Mouse (Mus musculus) cerebellum, adult 2 months (tissue): ENCODE results near the gene Ebf1. TPM values are rescaled to one million over a fixed set of nuclear protein-coding genes. Genes with fewer than 3 reads are reported as not detected.

Source experiments
- DNase-seq, 2 experiments: peaks; one replicate each; pipeline ENCODE4 v3.0.0; 2021
- H3K27ac ChIP-seq: fragments of 200-500 bp; 2 replicates; pipeline ENCODE4 v1.5.1; 2012; ENCODE audit warnings: low read length, control low read depth, inconsistent platforms; ENCODE audit not compliant: insufficient read depth
- H3K27me3 ChIP-seq: fragments of 200-500 bp; 2 replicates; pipeline ENCODE4 v1.6.1; 2012; ENCODE audit warnings: inconsistent platforms, mild to moderate bottlenecking, low read length, moderate library complexity; ENCODE audit not compliant: control insufficient read depth, insufficient read depth
- H3K4me1 ChIP-seq: fragments of 200-500 bp; 2 replicates; pipeline ENCODE4 v1.6.1; 2011; ENCODE audit warnings: low read length; ENCODE audit not compliant: control insufficient read depth, insufficient read depth
- H3K4me3 ChIP-seq: fragments of 200-500 bp; replicated peaks from 2 replicates; pipeline ENCODE3; 2011; ENCODE audit warnings: mild to moderate bottlenecking, low read depth, low read length, control low read depth; ENCODE audit not compliant: insufficient read depth
- CTCF ChIP-seq: fragments of 200-500 bp; IDR thresholded peaks from 2 replicates; pipeline ENCODE4 v1.5.1; 2011; ENCODE audit warnings: low read depth, mild to moderate bottlenecking, control low read depth, low read length, moderate library complexity, borderline replicate concordance; ENCODE audit not compliant: insufficient read depth
- POLR2A ChIP-seq: fragments of 200-500 bp; IDR thresholded peaks from 2 replicates; pipeline ENCODE4 v1.6.1; 2011; ENCODE audit warnings: low read length, control low read depth, borderline replicate concordance; ENCODE audit not compliant: insufficient read depth
- WGBS: fragments of 180-500 bp; shearing (Covaris S2); methylation state at CpG from one replicate; pipeline ENCODE4 v1.1.7; 2018; 5-methylcytosine and 5-hydroxymethylcytosine counted together
- polyA plus RNA-seq: library from polyadenylated mRNA; depleted of rRNA; stranded (reverse); fragments of >200 nt; gene quantifications from 2 replicates; pipeline ENCODE4 v1.2.3, GENCODE M21; 2012

The Ebf1 gene
- polyA plus RNA-seq, 1 experiment, result 24.9 TPM

- TF ChIP-seq CTCF (no peak), POLR2A (no peak)
- DNase-seq, result no peak
- Histone ChIP-seq H3K4me1 (no peaks in the 10 kb centered on the region), H3K27ac (no peak overlapping the region), H3K4me3 (no peak overlapping the region), H3K27me3 (no peaks in the 10 kb centered on the region)
- 96% methylated on average over 5 of the region's 5 CpGs for WGBS
These were observed 86.8 kb downstream of the Ebf1 start for GRCm38 (mm10) chr11:44703951-44704350.

- WGBS, result 88% methylated on average over 1 of the region's 1 CpGs
- DNase-seq, result no peak
- Histone ChIP-seq H3K4me1 (no peaks in the 10 kb centered on the region), H3K27me3 (no peaks in the 10 kb centered on the region), H3K4me3 (no peak overlapping the region), H3K27ac (no peak overlapping the region)
- TF ChIP-seq CTCF (no peak), POLR2A (no peak)
These were observed 88.7 kb downstream of the Ebf1 start for GRCm38 (mm10) chr11:44705811-44706210.

GRCm38 (mm10) chr11:44706386-44706785 is 89.3 kb downstream of the Ebf1 start:
- Histone ChIP-seq H3K27ac (no peak overlapping the region), H3K4me3 (no peak overlapping the region), H3K27me3 (no peaks in the 10 kb centered on the region), H3K4me1 (no peaks in the 10 kb centered on the region)
- 86% methylated on average over 2 of the region's 2 CpGs for WGBS
- DNase-seq, result no peak
- no peak for TF ChIP-seq POLR2A
- TF ChIP-seq CTCF, result no peak

GRCm38 (mm10) chr11:44707381-44708289 is 90.5 kb downstream of the Ebf1 start:
- no peak for DNase-seq
- TF ChIP-seq CTCF (no peak), POLR2A (no peak)

GRCm38 (mm10) chr11:44708290-44708685 is 91.2 kb downstream of the Ebf1 start:
- TF ChIP-seq POLR2A (no peak), CTCF (no peak)
- 90% methylated on average over 6 of the region's 6 CpGs for WGBS
- H3K27me3 ChIP-seq, result no peaks in the 10 kb centered on the region
- no peak overlapping the region for H3K27ac ChIP-seq
- no peak for DNase-seq
- H3K4me1 ChIP-seq, result no peaks in the 10 kb centered on the region
- no peak overlapping the region for H3K4me3 ChIP-seq

More at GRCm38 (mm10) chr11:44707381-44708289, 90.5 kb downstream of the Ebf1 start:
- no peaks in the 10 kb centered on the region for H3K27me3 ChIP-seq
- H3K27ac ChIP-seq, result no peak overlapping the region
- H3K4me1 ChIP-seq, result no peaks in the 10 kb centered on the region
- WGBS, result 55% methylated on average over 13 of the region's 13 CpGs
- H3K4me3 ChIP-seq, result no peak overlapping the region

GRCm38 (mm10) chr11:44709073-44709618 is 92.0 kb downstream of the Ebf1 start:
- Histone ChIP-seq H3K4me3 (no peak overlapping the region), H3K4me1 (no peaks in the 10 kb centered on the region), H3K27ac (no peak overlapping the region), H3K27me3 (no peaks in the 10 kb centered on the region)
- TF ChIP-seq POLR2A (no peak), CTCF (no peak)
- no peak for DNase-seq

GRCm38 (mm10) chr11:44709869-44710460 is 92.8 kb downstream of the Ebf1 start:
- DNase-seq, result no peak
- H3K27me3 ChIP-seq, result no peaks in the 10 kb centered on the region
- no peak overlapping the region for H3K4me3 ChIP-seq
- H3K27ac ChIP-seq, result no peak overlapping the region
- 93% methylated on average over 6 of the region's 6 CpGs for WGBS
- H3K4me1 ChIP-seq, result no peaks in the 10 kb centered on the region
- TF ChIP-seq CTCF, result no peak

- Histone ChIP-seq H3K27me3 (no peaks in the 10 kb centered on the region), H3K4me1 (no peaks in the 10 kb centered on the region), H3K27ac (no peak overlapping the region), H3K4me3 (no peak overlapping the region)
- TF ChIP-seq POLR2A (no peak), CTCF (no peak)
- no peak for DNase-seq
These were observed 93.7 kb downstream of the Ebf1 start for GRCm38 (mm10) chr11:44710861-44711260.

- H3K4me1 ChIP-seq, result no peaks in the 10 kb centered on the region
- H3K4me3 ChIP-seq, result no peak overlapping the region
- WGBS, result 56% methylated on average over 5 of the region's 5 CpGs
- H3K27ac ChIP-seq, result no peak overlapping the region
- DNase-seq, result no peak
- TF ChIP-seq POLR2A (no peak), CTCF (no peak)
- no peaks in the 10 kb centered on the region for H3K27me3 ChIP-seq
These were observed 97.1 kb downstream of the Ebf1 start for GRCm38 (mm10) chr11:44714188-44714587.
